Mouse (Mus musculus) lung, postnatal 0 days (tissue): ENCODE results near the gene Umad1. TPM values are rescaled to one million over a fixed set of nuclear protein-coding genes. Genes with fewer than 3 reads are reported as not detected.

Source experiments
- ATAC-seq: fragments of 200-750 bp; cut with Nextera tagmentation; 2 replicates; pipeline ENCODE4 v1.8.0; 2017; ENCODE audit warnings: moderate library complexity
- DNase-seq: peaks from one replicate; pipeline ENCODE4 v3.0.0-alpha.2; 2016; ENCODE audit warnings: low spot score
- H3K27ac ChIP-seq: fragments of 300-500 bp; sonication (generic); 2 replicates; pipeline ENCODE4 v1.5.1; 2014; ENCODE audit warnings: antibody characterized with exemption, mild to moderate bottlenecking, low read length, mixed read lengths
- H3K27me3 ChIP-seq: fragments of 300-500 bp; sonication (generic); replicated peaks from 2 replicates; pipeline ENCODE4 v1.6.1; 2014; ENCODE audit warnings: low read length, mixed read lengths; ENCODE audit not compliant: insufficient read depth
- H3K36me3 ChIP-seq: fragments of 300-500 bp; sonication (generic); 2 replicates; pipeline ENCODE4 v1.6.1; 2014; ENCODE audit warnings: low read length, mixed read lengths; ENCODE audit not compliant: insufficient read depth
- H3K4me1 ChIP-seq: fragments of 300-500 bp; sonication (generic); 2 replicates; pipeline ENCODE4 v1.6.1; 2014; ENCODE audit warnings: antibody characterized with exemption, low read depth, low read length, mixed read lengths; ENCODE audit not compliant: insufficient read depth
- H3K4me2 ChIP-seq: fragments of 300-500 bp; sonication (generic); replicated peaks from 2 replicates; pipeline ENCODE4 v1.6.1; 2014; ENCODE audit warnings: low read depth, mild to moderate bottlenecking, low read length, moderate library complexity, mixed read lengths
- H3K4me3 ChIP-seq: fragments of 300-500 bp; sonication (generic); 2 replicates; pipeline ENCODE4 v1.5.1; 2014; ENCODE audit warnings: low read depth, low read length
- H3K9ac ChIP-seq: fragments of 300-500 bp; sonication (generic); replicated peaks from 2 replicates; pipeline ENCODE4 v1.6.1; 2014; ENCODE audit warnings: low read depth, mild to moderate bottlenecking
- H3K9me3 ChIP-seq: fragments of 300-500 bp; sonication (generic); 2 replicates; pipeline ENCODE4 v1.6.1; 2016; ENCODE audit warnings: low read length, mixed read lengths
- CTCF ChIP-seq: IDR thresholded peaks from 2 replicates; pipeline ENCODE4 v1.5.1; 2016; ENCODE audit warnings: antibody characterized with exemption, mild to moderate bottlenecking
- EP300 ChIP-seq: IDR thresholded peaks from 2 replicates; pipeline ENCODE4 v1.6.1; 2016; ENCODE audit warnings: antibody characterized with exemption, mild to moderate bottlenecking, control low read depth
- WGBS: fragments of 180-500 bp; shearing (Covaris S2); extraction: QIAGEN DNeasy Blood & Tissue Kit; methylation state at CpG from one replicate; pipeline ENCODE4 v1.1.7; 2014; 5-methylcytosine and 5-hydroxymethylcytosine counted together
- polyA plus RNA-seq: library from polyadenylated mRNA; unstranded; fragments of >200 nt; fragmentation: Nextera tagmentation; extraction: Ambion mirVana; gene quantifications from 2 replicates; pipeline ENCODE4 v1.2.1, GENCODE M21; 2015

The Umad1 gene
- polyA plus RNA-seq, 1 experiment from 2014 or later: 17.6 TPM

DNA sequence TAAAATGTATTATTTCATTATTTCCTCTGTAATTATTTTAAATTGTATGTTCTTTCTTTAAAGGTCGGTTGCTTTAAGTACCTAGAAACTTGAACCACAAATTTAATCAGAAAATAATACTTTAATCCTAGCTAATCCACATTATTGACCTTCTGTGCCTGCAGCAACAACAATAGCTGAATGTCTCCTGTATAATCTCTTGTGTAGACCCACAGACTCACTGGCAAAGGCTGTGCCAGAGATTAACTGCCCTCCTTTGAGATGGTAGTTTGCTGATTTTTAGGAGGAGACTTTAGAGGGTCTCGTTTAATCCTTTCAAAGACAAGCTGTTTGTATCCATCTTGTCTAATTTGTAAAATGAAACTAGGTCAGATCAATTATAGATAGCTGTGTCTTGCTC is 99.7 kb downstream of the Umad1 start:
- no peak overlapping the region for H3K4me3 ChIP-seq
- ATAC-seq (no peak), DNase-seq (no peak)
- no peaks in the 10 kb centered on the region for H3K36me3 ChIP-seq
- no peak overlapping the region for H3K27ac ChIP-seq
- no peaks in the 10 kb centered on the region for H3K9me3 ChIP-seq
- no peaks in the 10 kb centered on the region for H3K27me3 ChIP-seq
- no peak overlapping the region for H3K4me2 ChIP-seq
- H3K9ac ChIP-seq: no peak overlapping the region
- H3K4me1 ChIP-seq: no peaks in the 10 kb centered on the region
- 72% methylated on average over 2 of the region's 2 CpGs for WGBS
- TF ChIP-seq CTCF: no peak
- no peak for TF ChIP-seq EP300

DNA sequence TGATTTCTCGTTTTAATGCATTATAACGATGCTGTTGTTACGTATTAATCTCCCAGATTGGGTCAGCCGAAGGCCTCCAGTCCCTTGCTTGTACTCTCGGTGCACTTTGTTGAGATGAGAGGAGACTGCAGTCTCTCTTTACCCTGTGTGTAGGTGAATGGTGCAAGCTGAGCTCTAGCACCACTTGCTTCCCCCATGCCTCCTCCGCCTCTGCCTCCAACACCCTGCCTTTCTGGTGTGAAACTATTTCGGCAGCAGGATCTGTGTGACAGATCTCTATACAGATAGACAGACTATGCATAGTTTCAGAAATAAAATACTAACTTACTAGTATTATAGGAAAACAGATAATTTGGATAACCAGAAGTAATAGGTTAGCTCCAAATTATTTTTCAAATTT is 101.7 kb downstream of the Umad1 start:
- no peak for TF ChIP-seq CTCF
- TF ChIP-seq EP300: no peak
- DNase-seq (no peak), ATAC-seq (no peak)
- H3K27me3 ChIP-seq: no peaks in the 10 kb centered on the region
- 85% methylated on average over 7 of the region's 7 CpGs for WGBS
- H3K36me3 ChIP-seq: no peaks in the 10 kb centered on the region
- no peak overlapping the region for H3K4me2 ChIP-seq
- no peaks in the 10 kb centered on the region for H3K9me3 ChIP-seq
- no peak overlapping the region for H3K4me3 ChIP-seq
- H3K9ac ChIP-seq: no peak overlapping the region
- H3K4me1 ChIP-seq: no peaks in the 10 kb centered on the region
- no peak overlapping the region for H3K27ac ChIP-seq

DNA sequence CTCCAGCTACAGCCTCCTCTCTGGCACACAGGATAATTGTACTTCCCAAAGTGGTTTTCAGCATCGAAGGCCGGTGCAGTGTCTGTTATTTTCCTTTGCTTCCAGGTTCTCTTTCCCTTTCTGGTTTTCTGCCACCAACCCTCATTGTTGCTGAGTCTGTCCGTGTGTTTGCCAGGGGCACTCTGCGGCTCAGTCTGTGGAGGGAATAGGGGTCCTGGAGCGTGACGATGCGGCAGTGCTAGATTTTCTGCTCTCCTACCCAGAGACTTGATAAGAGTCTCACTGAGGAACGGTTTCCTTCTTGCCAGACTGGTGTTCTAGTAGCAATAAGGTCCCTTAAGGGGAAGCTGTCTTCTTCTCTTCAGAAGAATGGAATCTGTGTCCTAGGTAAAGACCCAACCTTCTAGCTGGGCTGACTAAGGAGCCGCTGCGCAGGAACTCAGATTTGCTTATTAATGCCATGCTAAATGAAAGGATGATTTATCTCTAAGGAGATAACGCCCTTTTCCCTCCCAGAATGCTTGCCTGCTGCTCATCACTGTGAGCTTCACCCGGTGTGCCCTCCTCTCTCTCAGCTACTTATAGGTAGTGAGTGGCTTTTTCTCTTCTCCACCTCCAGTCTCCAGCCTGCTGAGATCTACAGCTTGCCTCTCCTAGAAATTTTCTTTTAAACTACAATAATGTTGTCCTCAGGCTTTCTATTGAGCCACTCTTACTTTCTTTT is 105.1 kb downstream of the Umad1 start:
- 73% methylated on average over 12 of the region's 12 CpGs for WGBS
- Histone ChIP-seq H3K36me3 (no peaks in the 10 kb centered on the region), H3K27ac (no peak overlapping the region), H3K9me3 (no peaks in the 10 kb centered on the region), H3K9ac (no peak overlapping the region), H3K4me2 (no peak overlapping the region), H3K4me1 (no peaks in the 10 kb centered on the region), H3K27me3 (no peaks in the 10 kb centered on the region), H3K4me3 (no peak overlapping the region)
- TF ChIP-seq CTCF (no peak), EP300 (no peak)
- DNase-seq (no peak), ATAC-seq (no peak)

DNA sequence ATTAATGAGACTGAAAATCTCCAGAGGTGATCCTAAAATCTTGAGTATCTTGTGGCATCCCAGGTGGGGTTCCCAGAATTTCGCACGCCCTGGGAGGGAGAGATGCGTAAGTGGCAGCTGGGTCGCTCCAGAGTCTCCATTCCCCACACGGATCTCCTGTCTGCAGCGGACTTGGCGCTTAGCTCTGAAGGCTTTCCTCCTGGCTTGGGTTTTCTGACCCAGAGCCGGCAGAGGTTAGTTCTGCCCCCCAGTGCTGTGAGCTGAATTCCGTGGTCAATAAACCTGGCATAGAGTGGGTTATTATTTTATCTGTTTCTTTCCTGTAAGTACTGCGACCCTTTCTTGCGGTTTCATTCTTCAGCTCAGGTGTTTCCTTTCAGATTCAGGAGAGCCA is 105.7 kb downstream of the Umad1 start:
- Histone ChIP-seq H3K4me3 (no peak overlapping the region), H3K4me2 (no peak overlapping the region), H3K27me3 (no peaks in the 10 kb centered on the region), H3K9ac (no peak overlapping the region), H3K4me1 (no peaks in the 10 kb centered on the region), H3K27ac (no peak overlapping the region), H3K36me3 (no peaks in the 10 kb centered on the region), H3K9me3 (no peaks in the 10 kb centered on the region)
- 86% methylated on average over 11 of the region's 11 CpGs for WGBS
- TF ChIP-seq CTCF (no peak), EP300 (no peak)
- no peak for ATAC-seq
- DNase-seq: no peak

DNA sequence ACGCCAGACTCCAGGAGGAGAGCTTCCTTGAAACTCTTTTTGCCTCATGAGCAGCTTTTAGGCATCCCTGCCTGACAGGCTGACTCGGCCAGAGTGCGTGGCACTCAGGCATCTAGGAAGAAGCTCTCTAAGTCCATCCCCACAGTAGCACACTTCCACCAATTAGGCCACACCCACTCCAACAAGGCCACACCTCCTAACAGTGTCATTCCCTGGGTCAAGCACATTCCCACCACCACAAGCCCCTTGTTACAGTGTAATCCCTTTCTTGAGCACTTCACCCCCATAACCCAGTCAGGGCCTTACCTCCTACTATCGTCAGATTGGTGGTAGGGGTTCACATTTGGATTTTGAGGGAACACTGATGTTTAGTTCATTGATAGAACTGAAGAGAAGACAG is 108.6 kb downstream of the Umad1 start:
- ATAC-seq (no peak), DNase-seq (no peak)
- Histone ChIP-seq H3K9me3 (no peaks in the 10 kb centered on the region), H3K36me3 (no peaks in the 10 kb centered on the region), H3K27ac (no peak overlapping the region), H3K27me3 (no peaks in the 10 kb centered on the region), H3K4me2 (no peak overlapping the region), H3K4me1 (no peaks in the 10 kb centered on the region), H3K4me3 (no peak overlapping the region), H3K9ac (no peak overlapping the region)
- no peak for TF ChIP-seq CTCF
- TF ChIP-seq EP300: no peak
- WGBS: 96% methylated on average over 4 of the region's 4 CpGs

DNA sequence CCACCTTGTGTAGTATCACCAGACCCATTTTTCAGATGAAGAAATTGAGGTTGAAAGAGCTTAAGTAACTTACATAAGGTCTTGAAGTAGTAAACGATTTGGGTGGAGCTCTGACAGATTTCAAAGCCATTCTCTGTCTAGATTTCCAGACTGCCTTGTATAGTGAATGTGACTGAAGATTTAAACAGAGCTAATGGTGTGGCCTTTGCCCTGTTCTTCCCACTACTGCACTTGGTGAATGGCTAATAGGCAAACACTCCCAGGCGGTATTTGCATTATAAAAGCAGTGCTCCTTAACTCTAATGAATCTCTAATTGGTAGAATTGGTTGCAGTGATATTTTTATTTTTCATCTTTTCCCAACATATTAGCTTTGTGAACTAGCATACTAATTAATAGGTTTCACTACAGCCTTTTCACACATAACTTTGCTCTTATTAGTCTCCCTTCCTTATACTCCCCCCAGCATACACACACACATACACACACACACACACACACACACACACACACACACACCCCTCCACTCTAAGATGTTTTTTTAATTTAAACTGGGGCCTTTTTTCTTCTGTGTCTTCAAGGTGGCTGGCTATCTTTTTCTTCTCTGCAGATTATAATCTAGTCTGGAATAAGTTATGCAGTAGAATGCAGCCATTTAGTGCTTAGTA is 109.2 kb downstream of the Umad1 start:
- ATAC-seq (no peak), DNase-seq (no peak)
- Histone ChIP-seq H3K4me2 (no peak overlapping the region), H3K36me3 (no peaks in the 10 kb centered on the region), H3K27me3 (no peaks in the 10 kb centered on the region), H3K4me1 (no peaks in the 10 kb centered on the region), H3K4me3 (no peak overlapping the region), H3K27ac (no peak overlapping the region), H3K9me3 (no peaks in the 10 kb centered on the region), H3K9ac (no peak overlapping the region)
- no peak for TF ChIP-seq CTCF
- no peak for TF ChIP-seq EP300
- 83% methylated on average over 2 of the region's 2 CpGs for WGBS
